Mouse (Mus musculus): ENCODE measurements around the gene Gm20388. TPM values are rescaled to one million over a fixed set of nuclear protein-coding genes. Genes with fewer than 3 reads are reported as not detected.

Gene Gm20388
- total RNA-seq, 2 experiments from 2014 or later: 2.2 to 7.6 TPM

- no peak overlapping the region for H3K4me3 ChIP-seq
- no peak for DNase-seq (ENCODE audit: low spot score in 2 of 2)
- H3K27ac ChIP-seq: no peak overlapping the region
- no peak for TF ChIP-seq CTCF (conservative IDR thresholded peaks at IDR 0.05)
These were observed 4400.5 kb downstream of the Gm20388 start for GRCm38 (mm10) chr8:124311111-124311510.

DNA sequence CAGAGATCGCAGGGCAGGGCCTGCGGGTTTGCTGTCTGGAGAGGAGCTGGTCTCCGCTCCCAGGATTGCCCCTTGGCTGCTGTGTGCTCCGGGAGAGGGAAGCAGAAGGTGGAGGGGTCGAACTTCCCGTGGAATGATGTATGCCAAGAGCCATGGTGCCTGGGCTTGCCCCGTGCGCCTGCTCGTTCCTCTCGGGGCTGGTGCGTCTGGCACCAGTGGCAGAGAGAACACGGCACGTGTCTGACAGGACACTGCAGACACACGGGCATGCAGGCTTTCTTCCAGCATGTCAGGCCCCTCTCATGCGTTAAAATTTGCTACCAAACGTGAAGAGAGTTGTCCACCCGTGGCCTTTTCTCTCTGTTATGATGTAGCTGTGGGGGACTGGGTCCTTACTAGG, 4401.1 kb downstream of the Gm20388 start:
- no peak for TF ChIP-seq CTCF (conservative IDR thresholded peaks at IDR 0.05)
- DNase-seq (ENCODE audit: low spot score in 2 of 2): no peak
- Histone ChIP-seq H3K4me3 (no peak overlapping the region), H3K27ac (no peak overlapping the region)

GRCm38 (mm10) chr8:124312228-124312627, 4401.6 kb downstream of the Gm20388 start:
- no peak for DNase-seq (ENCODE audit: low spot score in 2 of 2)
- Histone ChIP-seq H3K27ac (no peak overlapping the region), H3K4me3 (no peak overlapping the region)
- no peak for TF ChIP-seq CTCF (conservative IDR thresholded peaks at IDR 0.05)

GRCm38 (mm10) chr8:124314803-124315202, 4404.2 kb downstream of the Gm20388 start:
- DNase-seq (ENCODE audit: low spot score in 2 of 2): no peak
- TF ChIP-seq CTCF (conservative IDR thresholded peaks at IDR 0.05): peak; percentile 72
- H3K4me3 ChIP-seq: no peak overlapping the region
- peak overlapping the region; percentile 43; the same call in 1 of the 2 replicates for H3K27ac ChIP-seq

DNA sequence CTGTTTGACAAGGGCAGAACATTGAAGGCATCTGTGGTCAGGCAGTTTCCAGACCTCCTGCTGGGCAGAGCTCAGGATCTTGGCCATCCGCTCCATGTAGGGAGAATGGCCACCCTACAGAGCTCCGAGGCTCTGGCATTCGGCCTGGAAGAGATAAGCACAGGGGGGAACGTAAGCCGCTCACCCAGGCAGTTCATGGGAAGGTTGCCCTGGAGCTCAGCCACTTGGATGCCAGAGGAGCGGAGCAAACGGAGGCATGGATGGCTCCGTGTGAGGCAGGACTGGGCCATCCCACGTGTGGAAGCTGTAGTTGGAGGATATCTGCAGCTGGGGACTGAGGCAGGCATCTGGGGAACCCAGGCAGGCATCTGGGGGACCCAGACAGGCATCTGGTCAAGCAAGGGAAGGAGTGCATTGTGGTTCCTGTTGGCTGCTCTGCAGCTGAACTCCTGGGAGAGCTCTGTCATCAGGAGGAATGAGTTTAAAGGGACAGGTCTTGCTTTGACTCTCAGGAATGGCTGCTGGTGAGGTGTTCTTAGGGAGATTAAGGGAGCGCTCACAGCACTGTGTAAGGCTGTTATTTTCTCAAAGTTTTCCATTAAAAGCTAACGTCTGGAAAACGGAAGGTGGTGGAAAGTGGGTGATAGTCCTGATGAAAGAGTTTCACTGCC, 4406.0 kb downstream of the Gm20388 start:
- Histone ChIP-seq H3K27ac (peak overlapping the region; percentile 14; the same call in 1 of the 2 replicates), H3K4me3 (no peak overlapping the region)
- DNase-seq (ENCODE audit: low spot score in 2 of 2): no peak
- TF ChIP-seq CTCF (conservative IDR thresholded peaks at IDR 0.05): no peak

DNA sequence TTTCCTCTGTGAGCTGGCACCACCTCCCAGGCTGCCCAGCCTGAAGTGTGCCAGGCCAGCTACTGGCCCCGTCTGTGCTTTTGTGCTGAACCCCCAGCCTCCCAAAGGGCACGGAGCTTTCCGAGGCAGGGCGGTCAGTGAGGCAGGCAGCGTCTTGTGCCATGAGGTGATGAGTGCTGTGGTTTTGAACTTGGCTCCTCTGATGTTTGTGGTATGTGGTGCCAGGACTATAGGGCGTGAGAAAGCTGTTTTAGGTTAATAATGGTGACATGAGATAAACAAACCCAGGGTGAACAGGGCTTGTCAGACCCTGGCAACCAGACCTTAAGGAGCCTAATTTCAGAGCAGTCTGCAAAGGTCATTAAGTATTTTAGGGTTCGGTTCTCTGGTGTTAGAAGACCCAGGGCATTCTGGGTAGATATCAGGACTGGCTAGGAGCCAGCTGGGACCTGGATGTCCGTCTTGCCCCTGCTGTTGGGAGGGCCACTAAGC, 4406.6 kb downstream of the Gm20388 start:
- H3K4me3 ChIP-seq: no peak overlapping the region
- no peak for DNase-seq (ENCODE audit: low spot score in 2 of 2)
- no peak for TF ChIP-seq CTCF (conservative IDR thresholded peaks at IDR 0.05)
- peak overlapping the region; percentile 14; the same call in 1 of the 2 replicates for H3K27ac ChIP-seq

DNA sequence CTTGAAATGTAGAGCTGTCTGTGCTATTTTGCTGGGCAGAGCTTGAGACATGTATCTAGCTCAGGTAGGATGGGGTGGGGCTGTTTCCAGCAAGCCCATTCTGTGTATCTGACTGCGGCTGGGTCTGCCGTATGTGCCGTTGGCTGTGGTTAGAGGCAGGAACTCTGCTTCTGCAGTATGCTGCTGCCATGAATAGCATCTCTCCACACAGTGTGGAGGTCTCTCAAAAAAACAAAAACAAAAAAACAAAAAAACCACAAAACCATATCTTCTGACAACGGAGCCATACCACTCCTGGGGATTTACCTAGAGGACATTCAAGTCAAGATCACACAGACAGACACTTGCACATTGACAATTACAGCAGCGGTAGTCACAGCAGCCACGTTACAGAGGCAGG, 4407.2 kb downstream of the Gm20388 start:
- no peak for TF ChIP-seq CTCF (conservative IDR thresholded peaks at IDR 0.05)
- no peak overlapping the region for H3K4me3 ChIP-seq
- peak overlapping the region; percentile 14; the same call in 1 of the 2 replicates for H3K27ac ChIP-seq
- no peak for DNase-seq (ENCODE audit: low spot score in 2 of 2)

DNA sequence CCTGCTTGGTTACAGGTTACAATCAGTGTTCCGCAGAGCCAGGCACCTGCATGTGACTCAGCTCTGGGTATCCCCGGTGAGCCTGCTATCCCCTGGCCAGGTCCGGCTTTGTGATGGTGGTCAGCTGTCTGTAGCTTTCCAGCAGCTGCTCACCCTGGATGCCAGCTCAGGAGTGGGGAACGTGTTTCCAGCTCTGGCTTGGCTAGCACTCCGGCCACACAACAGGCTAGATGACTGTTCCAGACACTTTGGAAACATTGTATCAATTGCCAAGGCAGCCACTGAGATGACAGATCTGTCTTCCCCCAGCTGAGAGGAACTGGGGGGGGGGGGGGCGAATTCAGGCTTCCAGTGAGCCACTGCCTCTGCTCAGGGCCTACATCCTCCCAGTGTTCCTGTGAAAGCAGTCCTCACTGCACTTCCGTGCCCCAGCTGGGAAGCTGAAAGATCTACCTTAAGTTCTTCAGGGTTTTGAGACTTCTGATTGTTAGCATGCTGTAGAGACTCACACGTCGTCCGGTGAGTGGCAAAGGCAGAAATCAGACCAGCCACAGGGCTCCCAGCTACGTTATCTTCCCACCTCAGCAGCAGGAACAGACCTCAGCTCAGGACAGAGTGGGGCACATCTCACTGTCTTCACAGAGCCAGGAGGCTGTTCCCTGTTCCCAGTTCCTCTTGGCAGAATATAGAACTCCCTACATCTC, 4408.1 kb downstream of the Gm20388 start:
- no peak overlapping the region for H3K4me3 ChIP-seq
- TF ChIP-seq CTCF (conservative IDR thresholded peaks at IDR 0.05): no peak
- DNase-seq (ENCODE audit: low spot score in 2 of 2): no peak
- no peak overlapping the region for H3K27ac ChIP-seq

DNA sequence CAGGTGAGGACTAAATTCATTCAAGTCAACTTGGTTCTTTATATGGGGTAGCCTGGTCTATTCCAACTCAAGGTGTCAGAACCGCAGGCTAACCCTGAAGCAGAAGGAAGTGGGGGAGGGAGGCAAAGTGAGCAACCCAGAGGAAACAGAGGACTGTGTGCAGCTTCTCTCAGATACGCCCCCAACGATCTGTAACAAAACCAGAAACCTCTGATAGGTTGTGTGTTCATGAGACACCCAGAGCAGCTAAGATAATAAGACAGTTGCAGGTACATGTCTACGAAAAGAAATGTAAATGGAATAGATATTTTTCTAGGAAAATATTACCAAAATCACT, 4408.6 kb downstream of the Gm20388 start:
- no peak for DNase-seq (ENCODE audit: low spot score in 2 of 2)
- Histone ChIP-seq H3K4me3 (no peak overlapping the region), H3K27ac (no peak overlapping the region)
- TF ChIP-seq CTCF (conservative IDR thresholded peaks at IDR 0.05): no peak

GRCm38 (mm10) chr8:124321227-124321840, 4410.7 kb downstream of the Gm20388 start:
- Histone ChIP-seq H3K27ac (peak overlapping the region; percentile 71), H3K4me3 (no peak overlapping the region)
- no peak for DNase-seq (ENCODE audit: low spot score in 2 of 2)
- TF ChIP-seq CTCF (conservative IDR thresholded peaks at IDR 0.05): no peak

DNA sequence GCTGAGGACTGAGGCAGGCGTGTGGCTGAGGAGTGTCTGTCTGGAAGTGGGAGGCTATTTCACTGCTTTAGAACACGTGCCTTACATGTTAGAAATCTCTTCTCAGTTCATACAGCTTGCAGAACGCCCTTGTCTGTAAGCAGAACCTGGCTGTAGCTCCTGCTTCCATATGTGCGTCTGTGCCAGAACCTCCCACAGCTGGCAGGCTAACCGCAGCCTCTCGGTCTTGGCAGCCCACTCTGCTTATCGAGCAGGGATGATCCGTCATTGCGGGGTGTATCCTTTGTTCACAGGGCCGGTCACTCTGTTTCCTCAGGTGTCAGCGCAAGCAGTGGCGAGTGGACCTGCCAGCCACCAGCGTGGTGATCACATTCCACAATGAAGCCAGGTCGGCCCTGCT, 4412.7 kb downstream of the Gm20388 start:
- no peak for TF ChIP-seq CTCF (conservative IDR thresholded peaks at IDR 0.05)
- DNase-seq (ENCODE audit: low spot score in 2 of 2): peak in 1 of 2 experiments; percentile 23
- Histone ChIP-seq H3K27ac (no peak overlapping the region), H3K4me3 (no peak overlapping the region)

GRCm38 (mm10) chr8:124328259-124328658, 4417.6 kb downstream of the Gm20388 start:
- no peak for TF ChIP-seq CTCF (conservative IDR thresholded peaks at IDR 0.05)
- H3K4me3 ChIP-seq: no peak overlapping the region
- no peak for DNase-seq (ENCODE audit: low spot score in 2 of 2)
- no peak overlapping the region for H3K27ac ChIP-seq

GRCm38 (mm10) chr8:124329690-124330089, 4419.0 kb downstream of the Gm20388 start:
- Histone ChIP-seq H3K4me3 (no peak overlapping the region), H3K27ac (no peak overlapping the region)
- DNase-seq (ENCODE audit: low spot score in 2 of 2): no peak
- no peak for TF ChIP-seq CTCF (conservative IDR thresholded peaks at IDR 0.05)
